Mouse (Mus musculus): ENCODE results near the gene Tmem54.

DNA sequence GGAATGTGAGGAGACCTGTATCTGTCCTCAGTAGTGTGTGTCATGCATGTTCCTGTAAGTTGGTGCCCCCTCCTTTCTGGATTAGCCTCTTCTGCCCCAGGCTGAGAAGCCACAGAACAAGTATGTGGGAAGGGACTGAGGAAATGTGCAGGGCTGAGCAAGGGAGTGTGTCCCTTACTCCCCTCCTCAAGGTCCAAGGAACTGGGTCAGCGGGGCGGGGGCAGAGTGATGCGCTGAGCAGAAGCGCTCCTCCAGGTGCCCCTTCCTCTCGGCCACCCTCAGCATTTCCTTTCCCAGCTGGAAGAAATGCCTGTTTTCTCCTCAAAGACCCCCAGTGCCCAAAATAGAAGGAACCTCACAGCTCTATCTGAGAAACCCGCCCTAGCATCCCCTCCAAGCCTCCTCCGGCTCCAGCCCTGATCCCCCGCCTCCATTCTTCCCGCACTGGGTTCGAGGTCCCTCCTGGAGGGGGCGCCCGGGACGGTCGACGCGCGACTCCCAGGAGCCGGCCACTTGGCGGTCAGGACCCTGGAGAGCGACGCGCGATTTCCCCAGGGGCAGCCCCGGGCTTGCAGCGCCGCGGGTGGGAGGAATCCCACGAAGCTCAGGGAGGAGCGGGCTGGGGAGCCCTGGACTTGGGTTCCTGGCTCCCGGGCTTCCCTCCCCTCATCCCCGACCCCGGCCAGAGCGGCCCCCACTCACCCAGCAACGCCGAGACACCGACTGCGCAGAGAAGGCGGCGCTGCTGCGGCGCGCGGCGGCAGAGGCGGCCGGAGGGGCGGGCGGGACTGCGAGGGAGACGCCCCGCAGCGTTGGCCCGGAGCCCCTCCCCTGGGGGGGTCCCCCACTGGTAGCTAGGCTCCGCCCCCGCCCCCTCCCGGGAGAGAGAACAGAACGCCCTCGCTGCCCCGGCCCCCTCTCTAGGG lies 15.4 kb downstream of the Tmem54 start:
- TF ChIP-seq GATA1 (IDR thresholded peaks at IDR 0.05; ENCODE audit: borderline replicate concordance, low read length) = no peak
- TF ChIP-seq FLI1 (IDR thresholded peaks at IDR 0.05; ENCODE audit: low read length) = no peak

Measured in megakaryocyte, embryonic 14.5 days (primary cell).